Mouse (Mus musculus): ENCODE results near the gene Trim47. TPM values are rescaled to one million over a fixed set of nuclear protein-coding genes. Genes with fewer than 3 reads are reported as not detected.
"Not testable (repeated sequence)": the region's sequence is repeated elsewhere in the genome, so short reads cannot be mapped to it uniquely, and the experiment has no call there.

The Trim47 gene
- polyA plus RNA-seq, 1 experiment from 2014 or later, result 6.2 TPM

DNA sequence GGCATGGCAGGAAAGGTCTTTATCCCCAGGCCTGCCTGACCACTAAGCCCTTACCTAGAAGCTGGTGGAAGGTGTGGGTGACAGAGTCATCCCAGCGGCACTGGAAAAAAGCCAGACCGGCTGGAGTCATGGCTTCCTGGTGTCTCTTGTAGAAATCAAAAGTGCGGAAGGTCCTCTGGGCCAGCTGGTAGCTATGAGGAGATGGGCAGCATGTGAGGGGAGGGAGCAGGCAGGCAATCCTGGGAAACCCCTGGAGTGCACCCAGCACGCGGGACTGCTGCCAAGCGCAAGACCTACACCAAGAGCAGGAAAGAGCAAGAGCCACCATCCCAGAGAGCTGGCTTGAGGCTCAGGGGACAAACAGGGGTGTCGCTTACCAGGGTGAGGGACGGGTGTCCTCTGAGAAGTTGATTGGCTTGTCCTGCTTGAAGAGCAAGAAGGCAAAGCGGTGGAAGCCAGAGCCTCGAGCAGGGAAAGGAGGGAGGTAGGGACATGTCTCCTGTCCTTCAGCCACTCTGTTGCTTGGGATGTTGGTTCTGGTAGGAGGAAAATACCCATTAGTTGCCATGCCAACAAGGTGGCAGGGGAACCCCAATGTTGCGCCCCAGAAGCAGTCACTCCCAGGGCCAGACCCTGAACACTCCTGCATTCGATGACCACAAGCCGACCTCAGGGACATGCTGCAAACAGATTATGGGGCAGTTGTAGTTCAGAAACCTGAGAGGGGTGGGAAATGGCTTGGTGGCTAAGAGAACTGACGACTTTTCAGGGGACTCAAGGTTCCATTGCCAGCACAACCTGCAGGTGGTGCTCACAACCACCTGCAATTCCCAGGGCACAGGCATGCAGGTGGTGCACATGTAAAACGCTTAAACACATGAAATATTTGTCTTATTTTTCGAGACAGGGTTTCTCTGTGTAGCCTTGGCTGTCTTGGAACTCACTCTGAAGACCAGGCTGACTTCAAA, 5.6 kb upstream of the Trim47 start:
- H3K4me1 ChIP-seq, result peaks cover 44% of the 10 kb centered on the region
- H3K27me3 ChIP-seq (replicated peaks), result no peaks in the 10 kb centered on the region
- H3K4me3 ChIP-seq, result no peak overlapping the region
- WGBS (ENCODE audit: insufficient replicate concordance), result 85% methylated on average over 16 of the region's 16 CpGs
- no peak for ATAC-seq
- no peaks in the 10 kb centered on the region for H3K9me3 ChIP-seq (replicated peaks)
- no peak overlapping the region for H3K4me2 ChIP-seq
- H3K9ac ChIP-seq, result no peak overlapping the region
- no peak overlapping the region for H3K27ac ChIP-seq
- peaks cover 55% of the 10 kb centered on the region for H3K36me3 ChIP-seq

DNA sequence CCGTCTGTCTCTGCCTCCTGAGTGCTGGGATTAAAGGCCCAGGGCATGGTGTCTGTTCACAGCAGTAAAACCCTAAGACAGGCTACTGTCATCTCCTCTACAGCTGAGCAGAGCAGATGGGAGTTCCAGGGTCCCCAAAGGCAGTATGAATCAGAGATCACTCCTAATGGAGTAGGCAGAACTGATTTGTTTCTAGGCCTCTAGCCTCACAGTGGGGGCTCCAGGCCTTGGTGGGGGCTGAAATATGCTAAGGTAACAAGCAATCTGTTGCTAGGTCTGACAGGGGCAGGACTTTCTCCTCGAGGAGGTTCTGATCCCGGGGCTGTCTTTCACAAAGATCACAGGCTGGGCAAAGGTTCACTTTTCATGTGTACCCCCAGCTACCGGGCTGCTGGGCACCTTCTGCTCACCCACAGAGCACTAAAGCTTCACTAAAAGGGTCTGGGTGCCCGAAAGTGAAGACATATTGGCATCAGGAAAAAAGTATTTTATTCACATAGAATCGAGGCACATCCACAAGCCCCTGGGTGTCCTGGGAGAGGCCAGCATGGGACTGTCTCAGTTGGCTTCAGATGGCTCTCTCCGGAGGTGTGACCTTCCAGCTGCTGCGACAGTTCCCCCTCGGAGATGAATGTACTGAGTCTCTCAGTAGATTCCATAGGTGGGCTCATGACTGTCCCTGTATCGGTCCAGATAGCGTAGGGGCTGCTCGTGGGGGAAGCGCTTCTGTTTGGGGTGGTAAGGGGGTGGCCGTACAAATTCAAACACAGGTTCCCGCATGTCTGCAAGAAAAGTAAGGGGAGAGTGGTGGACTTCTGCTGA, 4.5 kb upstream of the Trim47 start:
- peak overlapping the region; percentile 72 for H3K9ac ChIP-seq
- H3K9me3 ChIP-seq (replicated peaks), result no peaks in the 10 kb centered on the region
- no peaks in the 10 kb centered on the region for H3K27me3 ChIP-seq (replicated peaks)
- H3K4me3 ChIP-seq, result peak overlapping the region; percentile 63
- 0 out of 2 replicates have a peak overlapping the region, but pooled peaks have one; percentile 73 for H3K27ac ChIP-seq
- H3K4me1 ChIP-seq, result peaks cover 44% of the 10 kb centered on the region
- peak overlapping the region; percentile 85 for H3K4me2 ChIP-seq
- ATAC-seq, result no peak
- H3K36me3 ChIP-seq, result peaks cover 51% of the 10 kb centered on the region
- WGBS (ENCODE audit: insufficient replicate concordance), result 75% methylated on average over 15 of the region's 15 CpGs

DNA sequence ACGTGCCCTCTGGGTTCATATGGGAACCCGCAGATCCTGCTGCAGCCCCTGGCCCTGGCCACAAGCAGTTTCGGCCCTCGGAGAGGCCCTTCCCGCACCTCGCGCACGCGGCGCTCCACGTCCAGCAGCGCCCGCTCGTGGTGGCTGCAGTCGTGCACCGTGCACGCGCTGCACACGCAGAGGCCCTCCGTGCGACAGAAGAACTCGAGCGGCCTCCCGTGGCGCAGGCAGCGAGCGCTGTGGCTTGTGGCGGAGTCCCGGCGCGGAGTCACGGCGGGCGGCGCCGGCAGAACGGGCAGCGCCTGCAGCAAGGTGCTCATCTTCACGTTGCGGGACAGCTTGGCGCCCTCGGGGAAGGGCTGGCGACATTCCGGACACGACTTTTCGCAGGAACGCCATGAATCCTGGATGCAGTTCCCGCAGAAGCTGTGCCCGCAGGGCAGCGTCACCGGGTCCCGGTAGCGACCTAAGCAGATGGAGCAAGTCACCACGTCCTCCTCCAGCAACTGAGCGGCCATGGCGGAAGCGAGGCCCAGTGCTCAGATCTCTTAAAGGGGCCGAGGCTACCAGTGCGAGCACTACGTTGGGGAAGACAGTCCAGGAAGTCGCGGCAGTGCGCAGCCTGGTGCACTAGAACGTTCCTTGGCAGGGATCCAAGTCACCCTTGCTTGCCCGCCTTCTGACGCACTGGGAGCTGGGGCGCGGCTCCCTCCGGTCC, 3.6 kb upstream of the Trim47 start, which contains the start of gene Trim65:
Trim65 (minus strand) TSS at position 641 of the 718 bp plus-strand sequence.
- WGBS (ENCODE audit: insufficient replicate concordance), result under 1% methylated on average over 69 of the region's 69 CpGs
- H3K9me3 ChIP-seq (replicated peaks), result no peaks in the 10 kb centered on the region
- peak within 1 kb of the TSS; percentile 85 for H3K4me2 ChIP-seq
- peak within 1 kb of the TSS; percentile 63 for H3K4me3 ChIP-seq
- peak within 1 kb of the TSS; percentile 72 for H3K9ac ChIP-seq
- H3K36me3 ChIP-seq, result peaks cover 51% of the 10 kb centered on the region
- H3K27ac ChIP-seq, result peak within 1 kb of the TSS; percentile 73
- H3K27me3 ChIP-seq (replicated peaks), result no peaks in the 10 kb centered on the region
- peaks cover 40% of the 10 kb centered on the region for H3K4me1 ChIP-seq
- ATAC-seq, result peak; percentile 73

DNA sequence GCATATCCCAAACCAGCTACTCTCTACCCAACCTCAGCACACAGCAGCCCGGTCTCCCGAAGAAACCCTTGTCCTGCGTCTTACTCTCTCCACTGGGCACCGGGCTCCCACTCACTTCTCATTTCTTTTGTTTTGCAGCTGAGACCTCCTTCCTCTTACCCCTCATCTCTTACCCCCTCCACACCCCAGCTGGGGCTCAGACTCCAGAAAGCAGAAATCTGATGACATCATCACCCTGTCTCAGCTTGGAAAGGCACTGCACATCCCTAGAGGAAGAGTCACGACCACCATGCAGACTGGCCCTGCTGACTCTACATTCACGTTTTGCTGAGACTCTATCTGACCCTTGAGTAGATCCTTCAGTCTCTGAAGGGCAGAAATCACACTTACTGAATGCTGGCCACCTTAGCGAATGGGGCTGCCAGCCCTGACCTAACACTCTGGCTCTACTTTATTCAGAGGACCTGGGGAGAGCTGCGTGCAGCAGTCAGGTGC, 3.0 kb upstream of the Trim47 start:
- no peaks in the 10 kb centered on the region for H3K27me3 ChIP-seq (replicated peaks)
- H3K4me3 ChIP-seq, result peak overlapping the region; percentile 63
- H3K36me3 ChIP-seq, result peaks cover 50% of the 10 kb centered on the region
- no peaks in the 10 kb centered on the region for H3K9me3 ChIP-seq (replicated peaks)
- WGBS (ENCODE audit: insufficient replicate concordance), result 29% methylated on average over 8 of the region's 8 CpGs
- peak overlapping the region; percentile 72 for H3K9ac ChIP-seq
- peaks cover 40% of the 10 kb centered on the region for H3K4me1 ChIP-seq
- H3K4me2 ChIP-seq, result peak overlapping the region; percentile 85
- H3K27ac ChIP-seq, result peak overlapping the region; percentile 73
- 0 out of 2 replicates have a peak, but pooled peaks have one; percentile 10 for ATAC-seq

DNA sequence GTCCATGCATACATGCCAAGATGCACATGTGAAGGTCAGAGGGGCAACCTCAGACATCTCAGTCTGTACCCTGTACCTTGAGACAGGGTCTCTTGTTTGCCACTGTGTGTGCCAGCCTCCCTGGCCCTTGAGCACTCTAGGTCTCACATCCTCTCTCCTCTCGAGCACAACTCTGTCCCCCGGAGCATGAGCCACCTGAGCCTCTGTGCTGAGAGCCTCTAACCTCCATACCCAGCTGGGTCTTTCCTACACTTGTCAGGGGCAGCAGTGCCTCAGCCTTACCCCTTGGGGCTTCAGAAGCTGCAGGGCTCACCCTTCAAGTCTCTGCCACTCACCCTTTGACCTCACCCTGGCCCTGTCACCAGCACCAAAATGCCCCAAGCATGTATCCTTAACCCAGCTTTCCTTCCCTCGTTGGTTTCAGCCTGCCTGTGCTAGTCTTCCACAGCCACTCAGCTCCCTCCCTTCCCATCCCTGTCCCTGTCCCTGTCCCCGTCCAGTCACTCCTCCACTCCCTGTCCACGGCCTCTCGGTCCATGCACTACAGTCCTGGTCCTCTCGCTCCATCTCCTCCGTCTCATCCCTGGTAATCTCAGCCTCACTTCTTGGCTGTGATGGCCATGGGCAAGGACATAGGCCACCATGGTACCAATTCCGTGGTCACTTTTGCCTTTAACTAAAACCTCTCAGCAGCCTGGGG, 2.2 kb upstream of the Trim47 start:
- H3K4me2 ChIP-seq, result peak overlapping the region; percentile 85

DNA sequence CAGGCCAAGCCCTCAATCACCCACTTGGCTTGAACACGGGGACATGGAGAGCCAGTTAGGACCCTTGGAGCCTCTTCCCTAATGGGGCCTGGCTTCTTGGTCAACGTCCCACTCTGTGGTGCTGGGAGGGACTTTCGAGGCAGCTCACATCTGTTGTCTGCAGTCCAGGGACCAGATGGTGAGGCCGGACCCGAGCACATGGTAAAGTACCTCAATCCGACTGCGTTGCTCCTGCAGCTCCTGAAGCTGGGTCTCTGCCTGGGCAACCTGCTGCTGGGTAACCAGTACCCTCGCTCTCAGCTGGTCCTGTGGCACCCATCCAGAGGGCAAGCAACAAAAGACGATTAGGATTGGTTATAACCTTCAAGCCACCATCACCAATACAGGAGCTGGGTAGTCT, 976 bp upstream of the Trim47 start:
- Histone ChIP-seq H3K4me1 (peaks cover 40% of the 10 kb centered on the region), H3K4me2 (no peak overlapping the region)

More for the DNA sequence above, 2.2 kb upstream of the Trim47 start:
- H3K36me3 ChIP-seq, result peaks cover 45% of the 10 kb centered on the region
- ATAC-seq, result no peak
- H3K9me3 ChIP-seq (replicated peaks), result no peaks in the 10 kb centered on the region
- peaks cover 40% of the 10 kb centered on the region for H3K4me1 ChIP-seq
- 78% methylated on average over 9 of the region's 9 CpGs for WGBS (ENCODE audit: insufficient replicate concordance)
- H3K27ac ChIP-seq, result no peak overlapping the region
- H3K9ac ChIP-seq, result no peak overlapping the region
- no peaks in the 10 kb centered on the region for H3K27me3 ChIP-seq (replicated peaks)
- H3K4me3 ChIP-seq, result no peak overlapping the region

DNA sequence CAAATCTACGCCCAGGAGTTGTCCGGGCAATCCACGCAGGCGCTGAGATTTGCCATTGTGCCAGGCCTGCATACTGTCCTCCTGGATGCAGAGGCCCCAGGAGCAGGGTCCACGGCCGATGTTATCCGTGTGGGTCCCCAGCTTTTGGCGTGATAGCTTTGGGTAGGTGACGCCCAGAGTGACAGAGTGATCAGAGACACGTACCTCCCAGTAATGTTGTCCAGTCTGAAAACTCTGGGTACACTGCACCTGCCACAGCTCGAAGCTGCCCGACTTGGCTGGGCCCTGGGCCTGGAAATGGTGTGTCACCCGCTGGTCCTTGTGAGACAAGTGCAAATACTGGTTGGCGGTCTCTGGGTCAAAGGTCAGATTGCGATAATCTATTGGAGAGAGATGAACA, 749 bp downstream of the Trim47 start:
- no peaks in the 10 kb centered on the region for H3K27me3 ChIP-seq (replicated peaks)
- no peak overlapping the region for H3K27ac ChIP-seq
- no peak overlapping the region for H3K9ac ChIP-seq
- no peak overlapping the region for H3K4me2 ChIP-seq
- WGBS (ENCODE audit: insufficient replicate concordance), result 79% methylated on average over 15 of the region's 15 CpGs
- no peaks in the 10 kb centered on the region for H3K9me3 ChIP-seq (replicated peaks)
- no peak for ATAC-seq
- peaks cover 34% of the 10 kb centered on the region for H3K4me1 ChIP-seq
- no peak overlapping the region for H3K4me3 ChIP-seq
- peaks cover 38% of the 10 kb centered on the region for H3K36me3 ChIP-seq

More for the DNA sequence above, 976 bp upstream of the Trim47 start:
- H3K27me3 ChIP-seq (replicated peaks), result no peaks in the 10 kb centered on the region
- 0 out of 2 replicates have a peak overlapping the region, but pooled peaks have one; percentile 21 for H3K27ac ChIP-seq
- no peak for ATAC-seq
- H3K9ac ChIP-seq, result no peak overlapping the region
- H3K9me3 ChIP-seq (replicated peaks), result no peaks in the 10 kb centered on the region
- WGBS (ENCODE audit: insufficient replicate concordance), result 79% methylated on average over 9 of the region's 9 CpGs
- no peak overlapping the region for H3K4me3 ChIP-seq
- H3K36me3 ChIP-seq, result peaks cover 43% of the 10 kb centered on the region

DNA sequence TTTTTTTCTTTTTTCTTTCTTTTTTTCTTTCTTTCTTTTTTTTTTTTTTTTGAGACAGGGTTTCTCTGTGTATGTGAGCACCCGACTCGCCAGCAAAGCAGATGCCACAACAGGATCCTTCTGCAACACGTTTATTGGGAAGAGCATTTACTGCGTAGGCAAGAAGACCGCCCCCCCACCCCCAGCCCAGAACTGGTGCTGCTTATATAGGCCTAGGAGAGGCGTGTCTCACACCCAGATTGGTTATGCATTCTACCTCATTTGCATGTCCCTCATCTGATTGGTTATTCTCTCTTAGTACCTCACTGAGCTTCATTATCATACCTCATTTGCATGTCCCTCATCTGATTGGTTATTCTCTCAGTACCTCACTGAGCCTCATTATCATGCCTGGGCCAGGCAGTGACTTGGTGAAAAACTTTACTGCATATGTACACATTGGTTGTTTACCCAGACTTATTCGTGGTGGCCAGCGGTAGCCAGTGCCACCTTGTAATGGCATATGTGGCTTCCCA, 5.2 kb downstream of the Trim47 start:
- not testable (repeated sequence) for H3K9me3 ChIP-seq (replicated peaks); H3K4me2 ChIP-seq; H3K27ac ChIP-seq; ATAC-seq; H3K9ac ChIP-seq; H3K4me3 ChIP-seq; H3K27me3 ChIP-seq (replicated peaks)
- WGBS (ENCODE audit: insufficient replicate concordance), result 83% methylated on average over 8 of the region's 8 CpGs
- Histone ChIP-seq H3K4me1 (peaks cover 10% of the 10 kb centered on the region), H3K36me3 (peaks cover 37% of the 10 kb centered on the region)

DNA sequence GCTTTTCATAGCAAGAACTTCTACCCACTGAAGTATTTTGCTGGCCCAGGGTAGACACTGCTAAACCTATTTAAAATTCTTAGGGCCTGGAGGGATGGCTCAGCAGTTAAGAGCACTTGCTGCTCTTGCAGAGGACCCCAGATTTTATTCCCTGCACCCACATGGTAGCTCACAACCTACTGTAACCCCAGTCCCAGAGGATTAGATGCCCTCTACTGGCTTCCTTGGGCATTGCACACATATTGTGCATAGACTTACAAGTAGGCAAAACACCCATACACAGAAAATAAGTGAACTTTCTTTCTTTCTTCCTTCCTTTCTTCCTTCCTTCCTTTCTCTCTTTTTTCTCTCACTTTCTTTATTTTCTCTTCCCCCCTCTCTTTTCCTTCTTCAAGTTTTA, 9.2 kb downstream of the Trim47 start:
- Histone ChIP-seq H3K4me3 (no peak overlapping the region), H3K4me2 (no peak overlapping the region), H3K27me3 (replicated peaks) (0 out of 2 replicates have a peak, but pooled peaks cover 3% of the 10 kb centered on the region), H3K9me3 (replicated peaks) (no peaks in the 10 kb centered on the region), H3K4me1 (peaks cover 10% of the 10 kb centered on the region), H3K9ac (no peak overlapping the region), H3K27ac (no peak overlapping the region), H3K36me3 (peaks cover 11% of the 10 kb centered on the region; the same call in 1 of the 2 replicates)
- ATAC-seq, result no peak

DNA sequence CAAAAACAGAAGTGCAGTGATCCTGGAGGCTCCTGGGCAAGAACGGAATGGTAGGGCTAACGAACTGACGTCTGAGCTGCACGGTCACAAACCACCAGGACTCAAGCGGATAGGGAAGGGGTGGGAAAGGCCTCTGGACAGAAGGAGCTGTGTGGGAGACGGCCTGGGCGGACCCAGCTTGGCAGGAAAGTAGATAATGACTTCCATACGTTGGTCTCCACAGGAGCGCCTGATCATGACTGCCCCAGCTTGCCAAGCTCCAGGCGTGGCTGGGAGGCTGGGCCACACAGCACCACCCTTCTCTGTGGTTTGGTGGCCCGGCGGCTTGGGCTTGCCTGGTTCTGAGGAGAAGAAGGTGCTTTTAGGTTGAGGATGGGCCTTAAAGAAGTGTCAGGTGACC, 9.8 kb downstream of the Trim47 start:
- WGBS (ENCODE audit: insufficient replicate concordance), result 53% methylated on average over 12 of the region's 12 CpGs
- no peak overlapping the region for H3K4me2 ChIP-seq
- 0 out of 2 replicates have a peak, but pooled peaks cover 3% of the 10 kb centered on the region for H3K27me3 ChIP-seq (replicated peaks)
- 0 out of 2 replicates have a peak, but pooled peaks have one; percentile 35 for ATAC-seq
- 0 out of 2 replicates have a peak, but pooled peaks cover 5% of the 10 kb centered on the region for H3K36me3 ChIP-seq
- peaks cover 10% of the 10 kb centered on the region for H3K4me1 ChIP-seq
- H3K27ac ChIP-seq, result no peak overlapping the region
- no peaks in the 10 kb centered on the region for H3K9me3 ChIP-seq (replicated peaks)
- H3K9ac ChIP-seq, result no peak overlapping the region
- H3K4me3 ChIP-seq, result no peak overlapping the region
